Mouse (Mus musculus): Measurements from ENCODE around the gene Dcun1d4. TPM values are rescaled to one million over a fixed set of nuclear protein-coding genes. Genes with fewer than 3 reads are reported as not detected.

Dcun1d4 gene
- total RNA-seq, 2 experiments from 2014 or later = 17.4 to 19.1 TPM

GRCm38 (mm10) chr5:73500867-73501440 lies 20.2 kb downstream of the Dcun1d4 start:
- DNase-seq = no peak

GRCm38 (mm10) chr5:73502422-73502821 lies 21.6 kb downstream of the Dcun1d4 start:
- no peak for DNase-seq

- no peak for DNase-seq
Observed at GRCm38 (mm10) chr5:73503015-73503757, 22.4 kb downstream of the Dcun1d4 start.

- DNase-seq = no peak
Observed at GRCm38 (mm10) chr5:73511074-73511473, 30.3 kb downstream of the Dcun1d4 start.

- no peak for DNase-seq
Observed at GRCm38 (mm10) chr5:73512241-73512640, 31.4 kb downstream of the Dcun1d4 start.

- no peak for DNase-seq
Observed at GRCm38 (mm10) chr5:73512661-73513060, 31.9 kb downstream of the Dcun1d4 start.

GRCm38 (mm10) chr5:73514202-73514601 lies 33.4 kb downstream of the Dcun1d4 start:
- DNase-seq = no peak

GRCm38 (mm10) chr5:73517299-73517698 lies 36.5 kb downstream of the Dcun1d4 start:
- no peak for DNase-seq

GRCm38 (mm10) chr5:73518424-73519211 lies 37.8 kb downstream of the Dcun1d4 start:
- no peak for DNase-seq

GRCm38 (mm10) chr5:73520787-73521186 lies 40.0 kb downstream of the Dcun1d4 start:
- no peak for DNase-seq

GRCm38 (mm10) chr5:73523227-73523626 lies 42.4 kb downstream of the Dcun1d4 start:
- no peak for DNase-seq

GRCm38 (mm10) chr5:73524300-73525000 lies 43.6 kb downstream of the Dcun1d4 start:
- no peak for DNase-seq

- DNase-seq = no peak
Observed at GRCm38 (mm10) chr5:73532222-73532621, 51.4 kb downstream of the Dcun1d4 start.

- no peak for DNase-seq
Observed at GRCm38 (mm10) chr5:73532879-73533278, 52.1 kb downstream of the Dcun1d4 start.

GRCm38 (mm10) chr5:73537669-73538068 lies 56.9 kb downstream of the Dcun1d4 start:
- DNase-seq = no peak

- DNase-seq = no peak
Observed at GRCm38 (mm10) chr5:73538586-73539298, 57.9 kb downstream of the Dcun1d4 start.

GRCm38 (mm10) chr5:73539848-73540510 lies 59.2 kb downstream of the Dcun1d4 start:
- peak; percentile 57 for DNase-seq

- DNase-seq = no peak
Observed at GRCm38 (mm10) chr5:73540511-73540871, 59.7 kb downstream of the Dcun1d4 start.

GRCm38 (mm10) chr5:73544111-73544753 lies 63.4 kb downstream of the Dcun1d4 start:
- no peak for DNase-seq

- no peak for DNase-seq
Observed at GRCm38 (mm10) chr5:73545641-73546040, 64.8 kb downstream of the Dcun1d4 start.

GRCm38 (mm10) chr5:73547252-73547651 lies 66.5 kb downstream of the Dcun1d4 start:
- no peak for DNase-seq

All from heart, postnatal 4 days (tissue).